Mouse (Mus musculus): ENCODE measurements around the gene Fcnb. TPM values are rescaled to one million over a fixed set of nuclear protein-coding genes. Genes with fewer than 3 reads are reported as not detected.

Gene Fcnb
- polyA plus RNA-seq, 1 experiment from 2014 or later, result 4.1 TPM

DNA sequence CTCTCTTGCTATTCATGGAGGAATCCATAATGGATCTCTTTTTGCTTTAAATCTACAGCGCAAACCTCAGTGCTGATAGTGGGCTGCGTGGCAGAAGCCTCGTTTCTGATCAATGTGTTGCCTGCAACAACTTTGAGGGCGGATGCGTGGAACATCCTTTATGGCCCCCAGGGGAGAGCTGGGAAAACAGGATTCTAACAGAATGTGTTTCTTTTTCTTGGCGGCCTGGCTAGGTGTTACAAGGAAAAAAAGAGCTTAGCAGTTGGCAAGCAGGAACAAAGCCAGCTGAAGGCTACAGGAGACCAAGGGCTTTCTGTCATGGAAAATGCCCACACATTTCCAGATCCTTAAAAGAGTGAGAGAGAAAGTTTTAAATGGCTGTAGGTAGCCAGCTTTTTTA, 17.5 kb downstream of the Fcnb start:
- DNase-seq (ENCODE audit: low spot score), result no peak
- 77% methylated on average over 6 of the region's 6 CpGs for WGBS
- Histone ChIP-seq H3K4me2 (no peak overlapping the region), H3K36me3 (ENCODE audit: control insufficient read depth, insufficient read depth, low read length) (no peaks in the 10 kb centered on the region), H3K27ac (ENCODE audit: low read depth, low read length) (peak overlapping the region; percentile 90), H3K27me3 (replicated peaks; ENCODE audit: control insufficient read depth, insufficient read depth, low read length) (no peaks in the 10 kb centered on the region), H3K9me3 (ENCODE audit: control insufficient read depth, low read length) (no peaks in the 10 kb centered on the region), H3K4me1 (replicated peaks; ENCODE audit: control insufficient read depth, insufficient read depth, low read length) (peaks cover 12% of the 10 kb centered on the region), H3K4me3 (ENCODE audit: low read depth, low read length) (no peak overlapping the region), H3K9ac (ENCODE audit: low read depth, low read length) (no peak overlapping the region)
- ATAC-seq (replicated peaks; ENCODE audit: low FRiP score), result no peak

DNA sequence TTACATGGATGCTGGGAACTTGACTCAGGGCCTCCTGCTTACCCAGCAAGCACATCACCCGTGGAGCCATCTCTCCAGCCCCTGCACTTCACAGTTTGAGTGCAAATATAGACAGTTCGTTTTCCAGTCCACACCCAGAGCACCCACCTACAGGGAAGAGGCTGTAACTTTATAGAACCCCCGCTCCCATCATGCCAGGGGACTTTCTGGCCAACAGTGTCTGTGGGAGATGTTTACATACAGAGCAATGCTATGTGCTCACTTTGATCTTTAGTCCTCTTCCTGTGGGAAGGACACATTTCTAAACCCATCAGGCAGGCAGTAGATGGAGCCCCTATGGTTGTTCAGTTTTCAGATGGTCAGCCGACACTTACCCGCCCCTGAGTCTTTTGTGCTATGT, 18.0 kb downstream of the Fcnb start:
- no peaks in the 10 kb centered on the region for H3K9me3 ChIP-seq (ENCODE audit: control insufficient read depth, low read length)
- no peak overlapping the region for H3K4me3 ChIP-seq (ENCODE audit: low read depth, low read length)
- DNase-seq (ENCODE audit: low spot score) (no peak), ATAC-seq (replicated peaks; ENCODE audit: low FRiP score) (no peak)
- H3K9ac ChIP-seq (ENCODE audit: low read depth, low read length), result no peak overlapping the region
- WGBS, result 79% methylated on average over 5 of the region's 5 CpGs
- H3K4me1 ChIP-seq (replicated peaks; ENCODE audit: control insufficient read depth, insufficient read depth, low read length), result peaks cover 12% of the 10 kb centered on the region
- no peak overlapping the region for H3K4me2 ChIP-seq
- no peaks in the 10 kb centered on the region for H3K36me3 ChIP-seq (ENCODE audit: control insufficient read depth, insufficient read depth, low read length)
- peak overlapping the region; percentile 90 for H3K27ac ChIP-seq (ENCODE audit: low read depth, low read length)
- H3K27me3 ChIP-seq (replicated peaks; ENCODE audit: control insufficient read depth, insufficient read depth, low read length), result no peaks in the 10 kb centered on the region

GRCm38 (mm10) chr2:28065081-28065651, 19.5 kb downstream of the Fcnb start:
- ATAC-seq (replicated peaks; ENCODE audit: low FRiP score) (no peak), DNase-seq (ENCODE audit: low spot score) (no peak)
- Histone ChIP-seq H3K4me3 (ENCODE audit: low read depth, low read length) (no peak overlapping the region), H3K27ac (ENCODE audit: low read depth, low read length) (peak overlapping the region; percentile 90), H3K4me1 (replicated peaks; ENCODE audit: control insufficient read depth, insufficient read depth, low read length) (peaks cover 12% of the 10 kb centered on the region), H3K9me3 (ENCODE audit: control insufficient read depth, low read length) (no peaks in the 10 kb centered on the region), H3K27me3 (replicated peaks; ENCODE audit: control insufficient read depth, insufficient read depth, low read length) (no peaks in the 10 kb centered on the region), H3K9ac (ENCODE audit: low read depth, low read length) (peak overlapping the region; percentile 52), H3K4me2 (peak overlapping the region; percentile 10; the same call in 1 of the 2 replicates), H3K36me3 (ENCODE audit: control insufficient read depth, insufficient read depth, low read length) (no peaks in the 10 kb centered on the region)
- WGBS, result 77% methylated on average over 5 of the region's 5 CpGs

DNA sequence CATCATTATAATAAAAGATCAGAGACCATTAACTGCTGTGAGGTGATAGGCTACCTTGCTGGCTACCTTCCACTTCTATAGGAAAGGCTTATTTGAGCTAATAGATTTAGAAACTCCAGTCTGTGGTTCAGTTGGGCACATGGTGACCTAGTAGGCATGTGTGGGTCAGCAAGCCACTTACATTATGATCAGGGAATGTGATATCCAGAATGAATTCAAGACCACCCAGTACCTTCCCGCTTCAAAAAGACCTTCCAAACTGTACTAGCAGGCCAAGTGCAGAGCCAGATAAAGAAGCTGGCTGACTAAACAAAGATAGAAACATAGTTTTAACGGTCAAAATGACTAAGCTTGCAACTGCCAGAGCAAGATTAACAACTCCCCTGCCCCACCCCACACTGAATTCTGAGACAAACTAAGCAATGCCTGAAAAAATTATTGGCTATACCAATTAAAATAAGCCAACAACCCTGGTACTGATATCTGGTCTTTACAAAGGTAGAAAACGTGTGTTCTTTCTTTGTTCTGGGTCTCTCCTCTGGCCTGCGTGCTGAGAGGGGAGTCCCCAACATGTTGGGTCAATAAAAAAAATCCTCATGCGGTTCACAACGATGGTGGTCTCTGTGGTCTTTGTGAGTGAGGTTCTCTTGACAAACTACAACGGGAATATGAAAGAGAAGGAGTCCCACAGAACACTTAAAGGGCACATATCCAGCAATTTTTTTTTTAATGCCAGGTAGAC, 20.2 kb downstream of the Fcnb start:
- Histone ChIP-seq H3K4me1 (replicated peaks; ENCODE audit: control insufficient read depth, insufficient read depth, low read length) (peaks cover 8% of the 10 kb centered on the region), H3K4me2 (peak overlapping the region; percentile 10; the same call in 1 of the 2 replicates), H3K27me3 (replicated peaks; ENCODE audit: control insufficient read depth, insufficient read depth, low read length) (no peaks in the 10 kb centered on the region), H3K9me3 (ENCODE audit: control insufficient read depth, low read length) (no peaks in the 10 kb centered on the region), H3K9ac (ENCODE audit: low read depth, low read length) (peak overlapping the region; percentile 52), H3K4me3 (ENCODE audit: low read depth, low read length) (no peak overlapping the region), H3K36me3 (ENCODE audit: control insufficient read depth, insufficient read depth, low read length) (no peaks in the 10 kb centered on the region), H3K27ac (ENCODE audit: low read depth, low read length) (peak overlapping the region; percentile 90)
- ATAC-seq (replicated peaks; ENCODE audit: low FRiP score) (peak; percentile 89), DNase-seq (ENCODE audit: low spot score) (peak; percentile 47)
- WGBS, result 42% methylated on average over 7 of the region's 7 CpGs

DNA sequence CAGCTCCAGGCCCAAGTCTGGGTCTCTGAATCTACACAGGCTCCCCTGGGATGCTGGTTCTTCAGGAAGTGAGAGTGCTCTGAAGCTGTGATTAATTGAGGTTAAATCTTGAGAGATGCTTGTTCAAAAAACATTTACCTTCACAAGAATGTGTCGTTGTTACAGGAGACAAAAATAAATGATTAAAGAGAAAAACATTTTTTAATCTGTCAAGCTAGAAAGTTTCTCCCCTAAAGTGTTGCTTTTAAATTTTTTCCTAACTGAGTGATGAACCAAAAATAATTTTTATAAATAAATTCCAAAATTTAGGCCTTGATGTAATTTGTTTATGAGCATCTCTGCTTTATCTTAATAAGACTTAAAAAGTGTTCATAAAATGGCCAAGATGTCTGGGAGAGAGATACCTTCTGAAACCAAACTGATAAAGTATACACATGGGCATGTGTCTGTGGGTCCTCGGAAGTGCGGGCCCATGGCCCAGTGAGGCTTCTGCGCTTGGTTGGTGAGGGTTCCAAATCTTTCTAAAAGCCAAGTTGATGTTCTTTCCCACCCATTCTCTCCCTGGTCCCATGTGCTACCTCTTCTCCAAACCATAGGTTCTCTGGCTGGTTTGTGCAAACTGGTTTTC, 20.9 kb downstream of the Fcnb start:
- peak overlapping the region; percentile 50; the same call in 1 of the 2 replicates for H3K9ac ChIP-seq (ENCODE audit: low read depth, low read length)
- H3K4me3 ChIP-seq (ENCODE audit: low read depth, low read length), result no peak overlapping the region
- no peaks in the 10 kb centered on the region for H3K27me3 ChIP-seq (replicated peaks; ENCODE audit: control insufficient read depth, insufficient read depth, low read length)
- 57% methylated on average over 4 of the region's 4 CpGs for WGBS
- ATAC-seq (replicated peaks; ENCODE audit: low FRiP score) (peak; percentile 65), DNase-seq (ENCODE audit: low spot score) (no peak)
- H3K27ac ChIP-seq (ENCODE audit: low read depth, low read length), result peak overlapping the region; percentile 90
- no peaks in the 10 kb centered on the region for H3K36me3 ChIP-seq (ENCODE audit: control insufficient read depth, insufficient read depth, low read length)
- H3K9me3 ChIP-seq (ENCODE audit: control insufficient read depth, low read length), result no peaks in the 10 kb centered on the region
- no peak overlapping the region for H3K4me2 ChIP-seq
- peaks cover 8% of the 10 kb centered on the region for H3K4me1 ChIP-seq (replicated peaks; ENCODE audit: control insufficient read depth, insufficient read depth, low read length)

GRCm38 (mm10) chr2:28059922-28060321, 24.8 kb downstream of the Fcnb start:
- no peaks in the 10 kb centered on the region for H3K36me3 ChIP-seq (ENCODE audit: control insufficient read depth, insufficient read depth, low read length)
- no peak overlapping the region for H3K4me3 ChIP-seq (ENCODE audit: low read depth, low read length)
- no peak overlapping the region for H3K4me2 ChIP-seq
- H3K9me3 ChIP-seq (ENCODE audit: control insufficient read depth, low read length), result no peaks in the 10 kb centered on the region
- ATAC-seq (replicated peaks; ENCODE audit: low FRiP score), result no peak
- no peak overlapping the region; the same call in 1 of the 2 replicates for H3K27ac ChIP-seq (ENCODE audit: low read depth, low read length)
- peaks cover 2% of the 10 kb centered on the region; the same call in 1 of the 2 replicates for H3K4me1 ChIP-seq (replicated peaks; ENCODE audit: control insufficient read depth, insufficient read depth, low read length)
- WGBS, result 81% methylated on average over 1 of the region's 1 CpGs
- no peaks in the 10 kb centered on the region for H3K27me3 ChIP-seq (replicated peaks; ENCODE audit: control insufficient read depth, insufficient read depth, low read length)
- no peak for DNase-seq (ENCODE audit: low spot score)
- H3K9ac ChIP-seq (ENCODE audit: low read depth, low read length), result no peak overlapping the region

DNA sequence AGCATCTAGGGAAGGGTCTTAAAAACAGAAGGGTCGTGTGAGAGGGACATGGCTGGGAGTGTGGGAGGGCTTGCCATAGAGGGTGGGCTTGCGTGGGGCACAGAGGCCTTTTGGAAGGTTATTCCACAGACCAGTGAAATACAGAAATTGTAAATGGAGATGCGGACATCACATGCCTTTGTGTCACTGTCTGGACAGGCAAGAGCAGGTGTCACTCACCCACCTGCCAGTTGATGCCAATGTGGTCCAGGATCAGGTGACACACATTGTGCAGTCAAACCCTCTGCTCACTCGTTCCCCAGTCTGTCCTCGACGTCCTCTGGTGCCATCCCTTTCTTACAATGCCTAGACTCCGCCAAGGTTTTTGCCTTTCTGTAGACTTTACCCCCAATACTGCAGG, 37.6 kb downstream of the Fcnb start:
- H3K4me2 ChIP-seq, result no peak overlapping the region
- ATAC-seq (replicated peaks; ENCODE audit: low FRiP score) (no peak), DNase-seq (ENCODE audit: low spot score) (no peak)
- H3K9me3 ChIP-seq (ENCODE audit: control insufficient read depth, low read length), result no peaks in the 10 kb centered on the region
- no peak overlapping the region for H3K4me3 ChIP-seq (ENCODE audit: low read depth, low read length)
- WGBS, result 74% methylated on average over 7 of the region's 7 CpGs
- H3K36me3 ChIP-seq (ENCODE audit: control insufficient read depth, insufficient read depth, low read length), result no peaks in the 10 kb centered on the region
- no peak overlapping the region for H3K27ac ChIP-seq (ENCODE audit: low read depth, low read length)
- H3K9ac ChIP-seq (ENCODE audit: low read depth, low read length), result no peak overlapping the region
- no peaks in the 10 kb centered on the region for H3K4me1 ChIP-seq (replicated peaks; ENCODE audit: control insufficient read depth, insufficient read depth, low read length)
- H3K27me3 ChIP-seq (replicated peaks; ENCODE audit: control insufficient read depth, insufficient read depth, low read length), result no peaks in the 10 kb centered on the region

- no peaks in the 10 kb centered on the region for H3K27me3 ChIP-seq (replicated peaks; ENCODE audit: control insufficient read depth, insufficient read depth, low read length)
- no peak overlapping the region for H3K4me2 ChIP-seq
- no peak for ATAC-seq (replicated peaks; ENCODE audit: low FRiP score)
- WGBS, result 63% methylated on average over 6 of the region's 6 CpGs
- no peak overlapping the region for H3K4me3 ChIP-seq (ENCODE audit: low read depth, low read length)
- no peaks in the 10 kb centered on the region for H3K4me1 ChIP-seq (replicated peaks; ENCODE audit: control insufficient read depth, insufficient read depth, low read length)
- DNase-seq (ENCODE audit: low spot score), result no peak
- H3K27ac ChIP-seq (ENCODE audit: low read depth, low read length), result no peak overlapping the region
- no peaks in the 10 kb centered on the region for H3K36me3 ChIP-seq (ENCODE audit: control insufficient read depth, insufficient read depth, low read length)
- no peak overlapping the region for H3K9ac ChIP-seq (ENCODE audit: low read depth, low read length)
- no peaks in the 10 kb centered on the region for H3K9me3 ChIP-seq (ENCODE audit: control insufficient read depth, low read length)
These were observed 38.4 kb downstream of the Fcnb start for GRCm38 (mm10) chr2:28046311-28046710.
